Mouse (Mus musculus) midbrain, embryonic 15.5 days (tissue): ENCODE data around the gene Cox19. TPM values are rescaled to one million over a fixed set of nuclear protein-coding genes. Genes with fewer than 3 reads are reported as not detected.

Experiments used
- ATAC-seq: fragments of 200-750 bp; cut with Nextera tagmentation; replicated peaks from 2 replicates; pipeline ENCODE4 v1.8.0; 2017; ENCODE audit warnings: moderate TSS enrichment
- H3K27ac ChIP-seq: fragments of 300-500 bp; sonication (generic); 2 replicates; pipeline ENCODE4 v1.5.1; 2015; ENCODE audit warnings: mild to moderate bottlenecking, inconsistent platforms
- H3K27me3 ChIP-seq: fragments of 300-500 bp; sonication (generic); replicated peaks from 2 replicates; pipeline ENCODE4 v1.6.1; 2015; ENCODE audit warnings: inconsistent platforms
- H3K36me3 ChIP-seq: fragments of 300-500 bp; sonication (generic); replicated peaks from 2 replicates; pipeline ENCODE4 v1.6.1; 2015; ENCODE audit warnings: inconsistent platforms
- H3K4me1 ChIP-seq: fragments of 300-500 bp; sonication (generic); 2 replicates; pipeline ENCODE4 v1.6.1; 2015; ENCODE audit warnings: inconsistent platforms
- H3K4me2 ChIP-seq: fragments of 300-500 bp; sonication (generic); 2 replicates; pipeline ENCODE4 v1.6.1; 2015; ENCODE audit warnings: inconsistent platforms, mild to moderate bottlenecking, moderate library complexity
- H3K4me3 ChIP-seq: fragments of 300-500 bp; sonication (generic); 2 replicates; pipeline ENCODE4 v1.5.1; 2015; ENCODE audit warnings: mild to moderate bottlenecking, inconsistent platforms
- H3K9ac ChIP-seq: fragments of 300-500 bp; sonication (generic); 2 replicates; pipeline ENCODE4 v1.6.1; 2015; ENCODE audit warnings: mild to moderate bottlenecking, inconsistent platforms
- H3K9me3 ChIP-seq: fragments of 300-500 bp; sonication (generic); 2 replicates; pipeline ENCODE4 v1.6.1; 2016; ENCODE audit warnings: inconsistent platforms
- WGBS: fragments of 180-500 bp; shearing (Covaris S2); methylation state at CpG from one replicate; pipeline ENCODE4 v1.1.7; 2015; ENCODE audit warnings: mixed read lengths; 5-methylcytosine and 5-hydroxymethylcytosine counted together
- polyA plus RNA-seq: library from polyadenylated mRNA; unstranded; fragments of >200 nt; fragmentation: Nextera tagmentation; extraction: Ambion mirVana; gene quantifications from 2 replicates; pipeline ENCODE4 v1.2.1, GENCODE M21; 2015

Cox19 gene
- polyA plus RNA-seq, 1 experiment from 2014 or later = 108 TPM

- ATAC-seq = no peak
- 90% methylated on average over 4 of the region's 4 CpGs for WGBS
- H3K27ac ChIP-seq = no peak overlapping the region
- H3K9ac ChIP-seq = no peak overlapping the region
- no peaks in the 10 kb centered on the region for H3K27me3 ChIP-seq
- H3K4me2 ChIP-seq = no peak overlapping the region
- H3K9me3 ChIP-seq = no peaks in the 10 kb centered on the region
- no peaks in the 10 kb centered on the region for H3K36me3 ChIP-seq
- no peak overlapping the region for H3K4me3 ChIP-seq
- peaks cover 23% of the 10 kb centered on the region for H3K4me1 ChIP-seq
Measured at GRCm38 (mm10) chr5:139367884-139368458, 16.8 kb upstream of the Cox19 start.

DNA sequence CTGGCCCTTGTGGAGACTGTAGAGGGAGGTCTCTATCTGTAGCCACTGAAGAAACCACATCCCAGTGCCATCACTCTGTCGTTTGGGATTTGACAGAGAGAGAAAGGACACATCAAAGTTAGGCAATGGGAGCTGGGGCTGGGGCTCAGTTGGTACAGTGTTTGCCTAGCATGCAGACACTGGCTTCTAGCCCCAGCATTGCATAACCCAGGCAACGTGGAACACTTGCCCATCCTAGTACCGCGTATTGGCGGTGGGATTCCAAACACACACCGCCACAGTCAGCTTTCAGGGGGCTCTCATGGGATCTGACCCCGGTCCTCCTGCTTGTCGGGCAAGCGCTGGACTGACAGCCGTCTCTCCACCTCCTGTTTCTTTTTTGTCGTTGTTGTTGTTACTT is 15.3 kb upstream of the Cox19 start:
- no peaks in the 10 kb centered on the region for H3K36me3 ChIP-seq
- H3K4me2 ChIP-seq = no peak overlapping the region
- H3K9ac ChIP-seq = no peak overlapping the region
- no peak for ATAC-seq
- no peaks in the 10 kb centered on the region for H3K9me3 ChIP-seq
- 77% methylated on average over 11 of the region's 11 CpGs for WGBS
- no peaks in the 10 kb centered on the region for H3K27me3 ChIP-seq
- no peak overlapping the region for H3K4me3 ChIP-seq
- no peak overlapping the region for H3K27ac ChIP-seq
- peaks cover 13% of the 10 kb centered on the region for H3K4me1 ChIP-seq

DNA sequence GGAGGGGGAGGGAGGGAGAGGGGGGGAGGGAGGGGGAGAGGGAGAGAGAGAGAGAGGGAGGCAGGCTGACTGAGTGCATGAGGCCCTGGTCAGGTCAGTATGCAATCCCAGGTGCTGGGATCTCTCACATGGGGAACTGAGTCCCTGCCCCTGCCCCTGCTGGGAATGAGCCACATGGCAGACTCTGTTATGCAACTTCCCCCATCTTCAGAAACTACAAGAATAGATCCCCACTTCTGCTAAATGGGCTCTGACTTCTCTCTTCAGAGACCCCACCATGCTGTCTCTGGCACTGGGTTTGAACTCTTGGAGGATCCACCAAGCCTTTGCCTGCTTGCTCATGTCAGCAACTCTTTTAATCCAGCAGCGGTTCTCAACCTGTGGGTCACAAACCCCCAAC is 14.6 kb upstream of the Cox19 start:
- no peaks in the 10 kb centered on the region for H3K9me3 ChIP-seq
- ATAC-seq = no peak
- H3K36me3 ChIP-seq = no peaks in the 10 kb centered on the region
- H3K4me1 ChIP-seq = peaks cover 9% of the 10 kb centered on the region
- no peak overlapping the region for H3K4me2 ChIP-seq
- H3K27me3 ChIP-seq = no peaks in the 10 kb centered on the region
- no peak overlapping the region for H3K4me3 ChIP-seq
- H3K9ac ChIP-seq = no peak overlapping the region
- no peak overlapping the region for H3K27ac ChIP-seq
- 61% methylated on average over 1 of the region's 1 CpGs for WGBS

DNA sequence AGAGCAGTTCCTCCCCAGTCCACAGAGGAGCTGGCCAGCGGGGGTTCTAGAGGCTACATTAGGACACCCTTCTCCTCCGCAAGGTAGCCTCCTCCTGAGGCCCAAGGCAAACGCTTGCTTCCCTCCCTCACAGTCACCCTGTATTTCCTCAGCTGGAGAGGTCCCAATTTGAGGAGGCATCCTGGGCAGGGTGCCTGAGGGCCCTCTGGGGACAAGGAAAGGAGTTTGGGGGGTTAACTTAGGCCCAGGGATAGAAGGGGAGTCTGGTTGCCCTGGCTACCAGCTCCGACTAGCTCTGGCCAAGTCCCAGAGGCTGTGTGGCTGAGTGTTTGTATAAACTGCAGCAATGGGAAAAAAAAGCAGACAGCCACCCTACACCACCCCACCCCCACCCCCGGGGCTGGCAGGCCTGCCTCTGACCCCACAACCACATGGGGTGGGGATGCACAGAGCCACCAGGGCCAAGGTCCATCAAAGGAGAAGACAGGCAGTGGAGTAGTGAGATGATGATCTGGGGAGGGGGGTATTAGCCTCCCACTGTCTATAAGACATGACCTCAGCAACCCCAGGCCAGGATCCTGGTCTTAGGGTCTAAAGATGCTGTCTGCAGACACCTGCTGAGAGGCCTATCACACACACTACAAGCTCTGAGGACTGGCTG is 13.8 kb upstream of the Cox19 start:
- peak; percentile 50; the same call in 1 of the 2 replicates for ATAC-seq
- 34% methylated on average over 5 of the region's 5 CpGs for WGBS
- H3K9ac ChIP-seq = no peak overlapping the region
- H3K9me3 ChIP-seq = no peaks in the 10 kb centered on the region
- 0 out of 2 replicates have a peak overlapping the region, but pooled peaks have one; percentile 21 for H3K27ac ChIP-seq
- no peak overlapping the region for H3K4me2 ChIP-seq
- H3K36me3 ChIP-seq = no peaks in the 10 kb centered on the region
- H3K27me3 ChIP-seq = no peaks in the 10 kb centered on the region
- no peak overlapping the region for H3K4me3 ChIP-seq
- peaks cover 9% of the 10 kb centered on the region for H3K4me1 ChIP-seq

- 33% methylated on average over 12 of the region's 12 CpGs for WGBS
Measured at GRCm38 (mm10) chr5:139364260-139364910, 13.2 kb upstream of the Cox19 start.

GRCm38 (mm10) chr5:139363858-139364257 is 12.6 kb upstream of the Cox19 start:
- Histone ChIP-seq H3K27me3 (no peaks in the 10 kb centered on the region), H3K9ac (no peak overlapping the region), H3K4me1 (peaks cover 9% of the 10 kb centered on the region), H3K4me2 (no peak overlapping the region), H3K27ac (no peak overlapping the region), H3K9me3 (no peaks in the 10 kb centered on the region), H3K4me3 (no peak overlapping the region), H3K36me3 (no peaks in the 10 kb centered on the region)
- 73% methylated on average over 7 of the region's 7 CpGs for WGBS
- ATAC-seq = no peak; the same call in 1 of the 2 replicates

More at GRCm38 (mm10) chr5:139364260-139364910, 13.2 kb upstream of the Cox19 start:
- H3K27ac ChIP-seq = 0 out of 2 replicates have a peak overlapping the region, but pooled peaks have one; percentile 21
- H3K36me3 ChIP-seq = no peaks in the 10 kb centered on the region
- H3K4me1 ChIP-seq = peaks cover 9% of the 10 kb centered on the region
- no peaks in the 10 kb centered on the region for H3K27me3 ChIP-seq
- no peak overlapping the region for H3K9ac ChIP-seq
- peak; percentile 75 for ATAC-seq
- H3K4me3 ChIP-seq = no peak overlapping the region
- no peak overlapping the region for H3K4me2 ChIP-seq
- no peaks in the 10 kb centered on the region for H3K9me3 ChIP-seq

- ATAC-seq = no peak
- 91% methylated on average over 5 of the region's 5 CpGs for WGBS
- Histone ChIP-seq H3K27me3 (no peaks in the 10 kb centered on the region), H3K4me2 (no peak overlapping the region), H3K9ac (no peak overlapping the region), H3K27ac (no peak overlapping the region), H3K4me1 (peaks cover under 1% of the 10 kb centered on the region), H3K36me3 (no peaks in the 10 kb centered on the region), H3K9me3 (no peaks in the 10 kb centered on the region), H3K4me3 (no peak overlapping the region)
Measured at GRCm38 (mm10) chr5:139359244-139359643, 8.0 kb upstream of the Cox19 start.

DNA sequence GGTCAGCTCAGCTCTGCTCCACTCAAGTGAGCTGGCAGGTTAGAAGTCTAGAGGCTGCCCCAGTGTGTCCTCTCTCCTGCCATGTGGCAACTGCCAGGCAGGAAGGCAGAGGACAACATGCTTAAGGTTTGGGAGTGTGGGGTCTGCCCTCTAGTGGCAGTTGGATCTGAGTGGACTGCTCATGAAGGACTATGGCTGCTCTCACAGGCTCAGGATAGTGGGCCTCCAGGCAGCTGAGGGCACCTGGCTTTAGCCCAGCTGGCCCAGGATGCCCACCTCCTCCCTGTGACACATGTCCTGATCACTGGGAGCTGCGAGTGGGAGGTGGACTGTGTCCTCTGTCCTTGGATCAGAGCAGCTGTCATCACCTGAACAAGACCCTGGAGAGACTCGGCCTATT is 7.4 kb upstream of the Cox19 start:
- Histone ChIP-seq H3K27me3 (no peaks in the 10 kb centered on the region), H3K36me3 (no peaks in the 10 kb centered on the region), H3K9ac (no peak overlapping the region), H3K27ac (no peak overlapping the region), H3K9me3 (no peaks in the 10 kb centered on the region), H3K4me3 (no peak overlapping the region), H3K4me1 (no peaks in the 10 kb centered on the region), H3K4me2 (no peak overlapping the region)
- ATAC-seq = no peak
- 87% methylated on average over 2 of the region's 2 CpGs for WGBS

DNA sequence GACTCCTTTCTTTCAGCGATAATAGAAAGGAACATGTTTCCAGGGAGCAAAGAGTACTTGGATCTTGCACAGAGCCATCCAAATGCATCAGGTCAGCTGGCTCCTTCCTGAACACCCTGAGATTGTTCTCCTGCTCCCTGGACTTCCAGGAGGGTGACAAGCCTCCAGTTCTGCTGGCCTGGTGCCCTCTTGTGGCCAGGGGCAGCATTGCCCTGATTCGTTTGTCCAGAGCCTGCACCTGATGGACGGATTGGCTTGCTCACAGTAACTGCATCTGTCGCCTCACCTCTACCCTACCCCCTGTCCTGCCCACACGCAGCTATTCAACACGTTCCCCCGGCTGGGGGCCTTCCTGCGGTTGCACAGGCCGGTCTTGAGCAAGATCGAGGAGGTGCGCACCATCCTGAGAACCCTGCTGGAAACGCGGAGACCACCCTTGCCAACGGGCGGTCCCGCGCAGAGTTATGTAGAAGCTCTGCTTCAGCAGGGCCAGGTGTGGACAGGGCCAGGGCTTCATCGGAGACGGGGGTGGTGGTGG is 4.1 kb upstream of the Cox19 start:
- H3K9me3 ChIP-seq = no peaks in the 10 kb centered on the region
- 36% methylated on average over 19 of the region's 19 CpGs for WGBS
- ATAC-seq = no peak
- H3K4me1 ChIP-seq = no peaks in the 10 kb centered on the region; the same call in 1 of the 2 replicates
- no peaks in the 10 kb centered on the region for H3K27me3 ChIP-seq
- no peak overlapping the region for H3K4me2 ChIP-seq
- H3K27ac ChIP-seq = no peak overlapping the region
- H3K36me3 ChIP-seq = no peaks in the 10 kb centered on the region
- no peak overlapping the region for H3K9ac ChIP-seq
- H3K4me3 ChIP-seq = no peak overlapping the region

DNA sequence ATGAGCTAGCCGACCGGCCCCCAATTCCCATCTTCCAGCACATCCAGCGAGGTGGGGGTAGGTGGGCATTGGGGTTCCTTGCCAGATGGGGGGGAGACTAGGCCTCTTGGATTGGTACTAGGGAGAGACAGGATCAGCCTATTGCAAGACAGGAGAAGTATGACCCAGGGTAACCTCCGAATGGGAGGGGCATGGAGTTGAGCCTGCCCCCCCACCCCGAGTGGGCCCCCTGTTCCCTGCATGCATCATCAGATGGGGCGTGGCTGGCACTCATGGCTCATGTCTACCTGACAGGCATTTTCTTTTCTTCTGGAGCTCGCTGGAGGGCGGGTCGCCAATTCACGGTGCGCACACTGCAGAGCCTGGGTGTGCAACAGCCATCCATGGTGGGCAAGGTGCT is 2.7 kb upstream of the Cox19 start:
- Histone ChIP-seq H3K27me3 (no peaks in the 10 kb centered on the region), H3K4me2 (no peak overlapping the region), H3K9me3 (no peaks in the 10 kb centered on the region), H3K36me3 (no peaks in the 10 kb centered on the region), H3K4me3 (no peak overlapping the region), H3K4me1 (no peaks in the 10 kb centered on the region; the same call in 1 of the 2 replicates), H3K27ac (no peak overlapping the region), H3K9ac (no peak overlapping the region)
- 84% methylated on average over 11 of the region's 11 CpGs for whole genome bisulfite sequencing
- ATAC-seq = no peak

- H3K9ac ChIP-seq = no peak overlapping the region
- no peaks in the 10 kb centered on the region for H3K36me3 ChIP-seq
- no peak overlapping the region for H3K4me2 ChIP-seq
- H3K27me3 ChIP-seq = no peaks in the 10 kb centered on the region
- 67% methylated on average over 10 of the region's 10 CpGs for WGBS
- no peak overlapping the region for H3K27ac ChIP-seq
- H3K4me3 ChIP-seq = no peak overlapping the region
- no peak for ATAC-seq
- no peaks in the 10 kb centered on the region; the same call in 1 of the 2 replicates for H3K4me1 ChIP-seq
- no peaks in the 10 kb centered on the region for H3K9me3 ChIP-seq
Measured at GRCm38 (mm10) chr5:139353496-139353895, 2.3 kb upstream of the Cox19 start.

GRCm38 (mm10) chr5:139352317-139352716 is 1.1 kb upstream of the Cox19 start, which contains the start of gene Cyp2w1:
Gene Cyp2w1 (plus strand): TSS chr5:139352617.
- H3K4me1 ChIP-seq = no peaks in the 10 kb centered on the region; the same call in 1 of the 2 replicates
- no peak within 1 kb of the TSS for H3K4me2 ChIP-seq
- no peaks in the 10 kb centered on the region for H3K27me3 ChIP-seq
- no peak within 1 kb of the TSS for H3K27ac ChIP-seq
- no peak within 1 kb of the TSS for H3K4me3 ChIP-seq
- no peak within 1 kb of the TSS for H3K9ac ChIP-seq
- H3K9me3 ChIP-seq = no peaks in the 10 kb centered on the region
- no peaks in the 10 kb centered on the region for H3K36me3 ChIP-seq
- no peak for ATAC-seq
- 67% methylated on average over 6 of the region's 6 CpGs for WGBS
